Mouse (Mus musculus) heart, embryonic 12.5 days (tissue): ENCODE measurements at regions not wholly inside any gene's neighbourhood (a gene's known extent, or its start where the extent isn't known, plus 50 kb on each side); places are given as distances from the start of the nearest gene placed in this dataset.

Experiments
- ATAC-seq: fragments of 200-750 bp; cut with Nextera tagmentation; 2 replicates; pipeline ENCODE4 v1.8.0; 2017; ENCODE audit warnings: moderate TSS enrichment, moderate library complexity; ENCODE audit not compliant: insufficient number of reproducible peaks, low FRiP score
- H3K27ac ChIP-seq: fragments of 300-500 bp; sonication (generic); 2 replicates; pipeline ENCODE4 v1.5.1; 2016; ENCODE audit warnings: mild to moderate bottlenecking, moderate library complexity; ENCODE audit not compliant: poor library complexity, severe bottlenecking
- H3K27me3 ChIP-seq: fragments of 300-500 bp; sonication (generic); replicated peaks from 2 replicates; pipeline ENCODE4 v1.6.1; 2016; ENCODE audit warnings: mild to moderate bottlenecking, moderate library complexity
- H3K36me3 ChIP-seq: fragments of 300-500 bp; sonication (generic); 2 replicates; pipeline ENCODE4 v1.6.1; 2016; ENCODE audit warnings: mild to moderate bottlenecking, moderate library complexity
- H3K4me1 ChIP-seq: fragments of 300-500 bp; sonication (generic); replicated peaks from 2 replicates; pipeline ENCODE4 v1.6.1; 2016; ENCODE audit warnings: mild to moderate bottlenecking
- H3K4me2 ChIP-seq: fragments of 300-500 bp; sonication (generic); 2 replicates; pipeline ENCODE4 v1.6.1; 2016; ENCODE audit warnings: mild to moderate bottlenecking, moderate library complexity
- H3K4me3 ChIP-seq: fragments of 300-500 bp; sonication (generic); 2 replicates; pipeline ENCODE4 v1.5.1; 2016; ENCODE audit warnings: mild to moderate bottlenecking
- H3K9ac ChIP-seq: fragments of 300-500 bp; sonication (generic); 2 replicates; pipeline ENCODE4 v1.6.1; 2016; ENCODE audit warnings: mild to moderate bottlenecking, moderate library complexity
- H3K9me3 ChIP-seq: fragments of 300-500 bp; sonication (generic); replicated peaks from 2 replicates; pipeline ENCODE4 v1.6.1; 2016; ENCODE audit warnings: mild to moderate bottlenecking, moderate library complexity
- WGBS: fragments of 180-500 bp; shearing (Covaris S2); methylation state at CpG from one replicate; pipeline ENCODE4 v1.1.7; 2016; 5-methylcytosine and 5-hydroxymethylcytosine counted together

DNA sequence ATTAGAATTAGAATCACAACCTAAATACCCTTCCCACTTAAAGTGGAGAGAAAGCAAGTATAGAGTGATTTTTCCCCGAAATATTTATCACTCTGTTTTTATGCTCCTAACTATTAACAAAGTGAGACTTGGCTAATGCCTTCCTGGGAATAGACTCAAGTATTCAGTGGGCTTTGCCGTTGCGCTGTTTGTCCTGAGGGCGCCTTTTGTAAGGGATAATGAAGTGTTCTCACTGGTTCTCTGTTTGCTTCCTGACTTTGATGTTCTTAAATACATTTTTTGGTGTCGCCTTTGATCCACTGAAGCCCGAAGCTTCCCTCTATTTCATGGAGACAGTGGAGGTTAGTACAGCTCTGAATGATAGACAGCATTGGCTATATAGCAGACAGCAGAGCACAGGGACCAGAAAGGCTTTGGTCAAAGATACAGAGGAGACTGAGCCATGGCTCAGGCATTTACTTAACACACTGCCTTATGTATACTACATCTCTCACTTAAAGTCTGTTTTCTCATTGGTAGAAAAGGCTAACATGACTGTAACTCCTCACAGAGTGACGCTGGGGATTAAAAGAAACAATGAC is 63.0 kb upstream of the Stxbp6 start:
- no peaks in the 10 kb centered on the region for H3K9me3 ChIP-seq
- no peak overlapping the region for H3K4me3 ChIP-seq
- H3K9ac ChIP-seq: no peak overlapping the region
- 75% methylated on average over 7 of the region's 7 CpGs for WGBS
- H3K27me3 ChIP-seq: no peaks in the 10 kb centered on the region
- no peak overlapping the region for H3K27ac ChIP-seq
- H3K36me3 ChIP-seq: no peaks in the 10 kb centered on the region
- H3K4me2 ChIP-seq: no peak overlapping the region
- H3K4me1 ChIP-seq: 0 out of 2 replicates have a peak, but pooled peaks cover 2% of the 10 kb centered on the region
- ATAC-seq: no peak

DNA sequence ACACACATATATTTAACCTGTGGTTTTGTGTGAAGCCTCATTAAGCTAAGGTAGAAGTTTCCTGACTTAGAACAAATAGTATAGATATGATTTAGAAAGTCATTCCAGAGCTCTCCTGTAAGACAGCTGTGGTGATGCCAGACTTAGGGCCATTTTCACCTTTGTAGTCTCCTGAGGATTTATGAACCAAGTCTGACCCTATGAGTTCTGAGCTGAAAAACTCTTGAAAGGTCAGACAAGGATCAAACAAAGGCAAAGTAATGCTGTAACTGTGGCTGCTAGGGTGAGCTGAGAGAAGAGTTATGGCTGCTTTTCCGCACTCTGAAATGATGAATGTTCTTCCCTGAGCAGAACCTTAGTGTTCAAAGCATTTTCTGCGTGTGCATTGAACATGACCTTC is 58.9 kb upstream of the Stxbp6 start:
- WGBS: 85% methylated on average over 2 of the region's 2 CpGs
- no peaks in the 10 kb centered on the region for H3K36me3 ChIP-seq
- no peak overlapping the region for H3K9ac ChIP-seq
- H3K4me2 ChIP-seq: no peak overlapping the region
- H3K9me3 ChIP-seq: no peaks in the 10 kb centered on the region
- no peak overlapping the region for H3K4me3 ChIP-seq
- no peak for ATAC-seq
- H3K27ac ChIP-seq: no peak overlapping the region
- H3K4me1 ChIP-seq: 0 out of 2 replicates have a peak, but pooled peaks cover 2% of the 10 kb centered on the region
- no peaks in the 10 kb centered on the region for H3K27me3 ChIP-seq

DNA sequence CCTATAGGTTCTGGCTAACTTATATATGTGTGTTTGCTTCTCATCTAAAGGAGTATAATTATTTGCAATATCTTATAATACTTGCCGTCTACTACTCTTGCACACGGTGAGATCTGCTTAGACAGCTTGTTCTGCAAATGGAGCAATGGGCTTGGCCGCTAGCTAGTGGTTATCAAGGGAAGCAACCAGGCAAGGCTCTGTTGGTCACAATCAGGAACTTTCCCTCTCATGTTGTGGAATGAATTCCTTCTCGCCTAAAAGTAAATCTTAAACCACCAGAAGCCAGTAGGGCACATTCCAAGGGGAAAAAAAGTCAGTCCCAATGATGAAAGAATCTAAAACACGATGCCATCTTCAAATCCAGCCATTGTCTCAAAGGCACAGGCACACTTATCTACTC is 56.6 kb upstream of the Stxbp6 start:
- 79% methylated on average over 5 of the region's 5 CpGs for WGBS
- H3K9me3 ChIP-seq: no peaks in the 10 kb centered on the region
- H3K9ac ChIP-seq: no peak overlapping the region
- no peaks in the 10 kb centered on the region for H3K36me3 ChIP-seq
- no peaks in the 10 kb centered on the region for H3K27me3 ChIP-seq
- no peak overlapping the region for H3K4me3 ChIP-seq
- H3K27ac ChIP-seq: no peak overlapping the region
- ATAC-seq: no peak
- no peak overlapping the region for H3K4me2 ChIP-seq
- H3K4me1 ChIP-seq: 0 out of 2 replicates have a peak, but pooled peaks cover 2% of the 10 kb centered on the region

DNA sequence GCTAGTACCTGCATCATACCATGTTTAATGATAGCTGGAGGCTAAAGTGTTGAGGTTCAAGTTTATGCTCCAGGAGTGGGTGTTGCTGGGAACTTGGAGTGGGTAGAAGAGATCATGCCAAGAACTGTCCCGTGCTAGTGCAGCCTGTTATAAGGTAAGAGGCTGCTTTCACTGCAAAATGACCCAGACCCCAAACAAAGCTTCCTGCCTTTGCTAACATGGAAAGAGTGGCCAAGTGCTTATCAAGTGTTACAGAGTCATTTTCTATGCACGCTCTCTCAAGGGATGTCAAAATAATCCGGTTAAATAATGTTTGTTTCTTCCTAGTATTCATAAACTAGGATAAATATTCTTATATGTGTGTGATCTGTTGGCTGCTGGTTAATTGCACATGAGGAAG is 51.4 kb upstream of the Stxbp6 start:
- H3K4me2 ChIP-seq: no peak overlapping the region
- no peak overlapping the region for H3K27ac ChIP-seq
- H3K9me3 ChIP-seq: no peaks in the 10 kb centered on the region
- H3K36me3 ChIP-seq: no peaks in the 10 kb centered on the region
- H3K4me1 ChIP-seq: no peaks in the 10 kb centered on the region
- no peaks in the 10 kb centered on the region for H3K27me3 ChIP-seq
- no peak for ATAC-seq
- WGBS: 57% methylated on average over 3 of the region's 3 CpGs
- H3K4me3 ChIP-seq: no peak overlapping the region
- no peak overlapping the region for H3K9ac ChIP-seq
